In the genomic region with DNA sequence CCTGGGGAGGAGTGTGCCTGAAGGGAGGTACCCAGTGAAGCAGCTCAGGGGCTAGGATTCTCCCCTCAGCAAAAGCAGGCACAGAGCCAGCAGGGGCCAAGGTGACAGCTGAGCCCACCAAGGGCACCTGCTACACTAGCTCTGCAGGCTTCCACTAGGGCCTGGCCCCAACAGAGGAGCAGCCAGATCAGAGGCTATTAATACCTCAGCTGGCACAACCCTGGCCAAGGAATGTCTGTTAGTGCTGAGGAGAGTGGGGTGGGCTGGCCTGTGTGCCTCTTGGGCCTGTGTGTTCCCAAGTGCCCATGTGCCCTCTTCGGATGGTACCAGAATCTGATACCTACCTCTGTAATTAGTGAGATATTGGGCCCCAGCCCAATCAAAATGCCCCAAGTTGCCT, we compare ENCODE assay signal across 9 mouse cellular contexts. TPM values are rescaled to one million over a fixed set of nuclear protein-coding genes. Genes with fewer than 3 reads are reported as not detected.
A peak's percentile ranks its signal among the peaks of the same experiment; 100 is the strongest.
DNase-seq lines count a peak whose midpoint lies in the region; ATAC-seq and TF ChIP-seq lines count a peak whose summit lies in the region.
"Had no signal": no experiment of that assay in that cellular context is flagged by ENCODE, and none has a peak within 500 bp of the region (broad histone marks: within the 10 kb centered on the region; RNA-seq: fewer than 3 reads in every experiment).

No protein-coding gene starts in this region.

- no peak overlapping the region for H3K4me3 ChIP-seq in cerebellum, adult 2 months (replicated peaks; ENCODE audit: insufficient read depth, low read depth, low read length)
- no peak overlapping the region for H3K4me3 ChIP-seq in lung, embryonic 16.5 days (ENCODE audit: low read length)
- H3K4me3 ChIP-seq in lung, adult 2 months (replicated peaks; ENCODE audit: extremely low read depth, low read depth, low read length), result no peak overlapping the region
- no peak overlapping the region for H3K4me3 ChIP-seq in heart, embryonic 11.5 days (ENCODE audit: low read depth, low read length)
- H3K4me3 ChIP-seq in limb, embryonic 13.5 days, result no peak overlapping the region
- H3K4me3 ChIP-seq: liver, embryonic 15.5 days had no signal

- 13% methylated on average over 1 of the region's 1 CpGs for WGBS in cerebellum, adult 2 months
- 75% methylated on average over 1 of the region's 1 CpGs for WGBS in lung, embryonic 16.5 days
- WGBS in lung, adult 2 months, result 96% methylated on average over 1 of the region's 1 CpGs
- WGBS in heart, embryonic 11.5 days (ENCODE audit: insufficient replicate concordance), result 57% methylated on average over 1 of the region's 1 CpGs
- 92% methylated on average over 1 of the region's 1 CpGs for WGBS in limb, embryonic 13.5 days

- peaks cover 29% of the 10 kb centered on the region for H3K36me3 ChIP-seq in lung, embryonic 16.5 days (ENCODE audit: control insufficient read depth, insufficient read depth, low read length)
- H3K36me3 ChIP-seq in heart, embryonic 11.5 days (ENCODE audit: control insufficient read depth, insufficient read depth, low read length), result peaks cover 30% of the 10 kb centered on the region
- peaks cover 66% of the 10 kb centered on the region for H3K36me3 ChIP-seq in limb, embryonic 13.5 days

- no peak for DNase-seq in cerebellum, adult 2 months
- no peak for DNase-seq in cerebellum, postnatal 36 days
- DNase-seq in lung, adult 2 months, result no peak
- no peak for DNase-seq in frontal cortex, postnatal 36 days (ENCODE audit: low spot score in 2 of 2)
- DNase-seq in T-cell, adult 2 months (ENCODE audit: low spot score), result no peak

- H3K4me2 ChIP-seq in lung, embryonic 16.5 days (ENCODE audit: low read depth, low read length), result no peak overlapping the region
- peak overlapping the region; percentile 21; the same call in 1 of the 2 replicates for H3K4me2 ChIP-seq in heart, embryonic 11.5 days
- no peak overlapping the region for H3K4me2 ChIP-seq in limb, embryonic 13.5 days (replicated peaks)
- H3K4me2 ChIP-seq: liver, embryonic 15.5 days had no signal

- peak overlapping the region; percentile 73 for H3K27ac ChIP-seq in cerebellum, adult 2 months (ENCODE audit: insufficient read depth, low read length)
- H3K27ac ChIP-seq in lung, embryonic 16.5 days (ENCODE audit: low read length), result no peak overlapping the region
- H3K27ac ChIP-seq in heart, embryonic 11.5 days (ENCODE audit: low read depth, low read length), result peak overlapping the region; percentile 82
- no peak overlapping the region for H3K27ac ChIP-seq in limb, embryonic 13.5 days
- H3K27ac ChIP-seq: liver, embryonic 15.5 days had no signal

- ATAC-seq in lung, embryonic 16.5 days (ENCODE audit: low read depth), result 0 out of 2 replicates have a peak, but pooled peaks have one; percentile 11
- ATAC-seq in heart, embryonic 11.5 days (replicated peaks; ENCODE audit: insufficient number of reproducible peaks, low FRiP score, low TSS enrichment), result peak; percentile 81
- ATAC-seq in limb, embryonic 13.5 days (ENCODE audit: low FRiP score, low read depth), result 0 out of 2 replicates have a peak, but pooled peaks have one; percentile 24

- H3K27me3 ChIP-seq in cerebellum, adult 2 months (ENCODE audit: control insufficient read depth, insufficient read depth, low read length), result no peaks in the 10 kb centered on the region
- no peaks in the 10 kb centered on the region for H3K27me3 ChIP-seq in lung, embryonic 16.5 days (ENCODE audit: control insufficient read depth, insufficient read depth, low read depth, low read length)
- H3K27me3 ChIP-seq in heart, embryonic 11.5 days (ENCODE audit: control insufficient read depth, insufficient read depth, low read length), result no peaks in the 10 kb centered on the region
- H3K27me3 ChIP-seq in limb, embryonic 13.5 days, result no peaks in the 10 kb centered on the region
- H3K27me3 ChIP-seq: liver, embryonic 15.5 days had no signal

- no peaks in the 10 kb centered on the region for H3K9me3 ChIP-seq in lung, embryonic 16.5 days (ENCODE audit: control insufficient read depth, low read length)
- H3K9me3 ChIP-seq in heart, embryonic 11.5 days (replicated peaks; ENCODE audit: control insufficient read depth, low read length), result no peaks in the 10 kb centered on the region
- no peaks in the 10 kb centered on the region for H3K9me3 ChIP-seq in limb, embryonic 13.5 days
- H3K9me3 ChIP-seq: liver, embryonic 15.5 days had no signal

- peaks cover 46% of the 10 kb centered on the region for H3K4me1 ChIP-seq in cerebellum, adult 2 months (ENCODE audit: control insufficient read depth, insufficient read depth, low read length)
- H3K4me1 ChIP-seq in lung, embryonic 16.5 days (replicated peaks; ENCODE audit: control insufficient read depth, insufficient read depth, low read length), result peaks cover 12% of the 10 kb centered on the region
- peaks cover 11% of the 10 kb centered on the region for H3K4me1 ChIP-seq in lung, adult 2 months (ENCODE audit: control insufficient read depth, insufficient read depth, low read length)
- peaks cover 39% of the 10 kb centered on the region for H3K4me1 ChIP-seq in heart, embryonic 11.5 days (ENCODE audit: control insufficient read depth, insufficient read depth, low read length)
- peaks cover 23% of the 10 kb centered on the region for H3K4me1 ChIP-seq in limb, embryonic 13.5 days

- no peak overlapping the region for H3K9ac ChIP-seq in lung, embryonic 16.5 days (ENCODE audit: low read length)
- H3K9ac ChIP-seq in heart, embryonic 11.5 days (ENCODE audit: low read depth, low read length), result peak overlapping the region; percentile 46; the same call in 1 of the 2 replicates
- H3K9ac ChIP-seq in limb, embryonic 13.5 days, result no peak overlapping the region
- H3K9ac ChIP-seq: liver, embryonic 15.5 days had no signal

- no peak for TF ChIP-seq POLR2A in cerebellum, adult 2 months (IDR thresholded peaks at IDR 0.05; ENCODE audit: borderline replicate concordance, insufficient read depth, low read length)
- no peak for TF ChIP-seq POLR2A in lung, adult 2 months (IDR thresholded peaks at IDR 0.05; ENCODE audit: borderline replicate concordance, extremely low read depth, low read depth, low read length)

- no peak for TF ChIP-seq CTCF in cerebellum, adult 2 months (IDR thresholded peaks at IDR 0.05; ENCODE audit: borderline replicate concordance, insufficient read depth, low read depth, low read length)
- no peak for TF ChIP-seq CTCF in lung, adult 2 months (IDR thresholded peaks at IDR 0.05; ENCODE audit: insufficient read depth, low read length)

RNA-seq across cellular contexts. Expression of a gene that starts 7.5 kb away (rescaled TPM):
- polyA plus RNA-seq in cerebellum, adult 2 months (2012; rRNA removed), result 235 and 256 TPM in 2 replicates
- polyA plus RNA-seq in lung, embryonic 16.5 days (2015; fragmentation: Nextera tagmentation; extraction: Ambion mirVana), result 103 and 133 TPM in 2 replicates
- 57.0 and 79.9 TPM in 2 replicates for polyA plus RNA-seq in lung, adult 2 months (2012; rRNA removed)
- 136 and 139 TPM in 2 replicates for polyA plus RNA-seq in heart, embryonic 11.5 days (2014; fragmentation: Nextera tagmentation; extraction: Ambion mirVana)
- 169 and 174 TPM in 2 replicates for polyA plus RNA-seq in limb, embryonic 13.5 days (2015; fragmentation: Nextera tagmentation; extraction: Ambion mirVana)

RNA-seq across cellular contexts. Expression of a gene that starts 17.2 kb away (rescaled TPM):
- 50.5 and 55.1 TPM in 2 replicates for polyA plus RNA-seq in cerebellum, adult 2 months (2012; rRNA removed)
- polyA plus RNA-seq in lung, embryonic 16.5 days (2015; fragmentation: Nextera tagmentation; extraction: Ambion mirVana), result 8.4 and 11.0 TPM in 2 replicates
- 37.0 and 37.9 TPM in 2 replicates for polyA plus RNA-seq in lung, adult 2 months (2012; rRNA removed)
- 8.1 and 10.1 TPM in 2 replicates for polyA plus RNA-seq in heart, embryonic 11.5 days (2014; fragmentation: Nextera tagmentation; extraction: Ambion mirVana)
- 12.3 and 12.4 TPM in 2 replicates for polyA plus RNA-seq in limb, embryonic 13.5 days (2015; fragmentation: Nextera tagmentation; extraction: Ambion mirVana)

RNA-seq across cellular contexts. Expression of a gene that starts 21.1 kb away (rescaled TPM):
- polyA plus RNA-seq in cerebellum, adult 2 months (2012; rRNA removed), result 0.11 and 0.14 TPM in 2 replicates
- polyA plus RNA-seq in lung, embryonic 16.5 days (2015; fragmentation: Nextera tagmentation; extraction: Ambion mirVana), result 0.55 and 1.1 TPM in 2 replicates
- 0.35 and 0.36 TPM in 2 replicates for polyA plus RNA-seq in lung, adult 2 months (2012; rRNA removed)
- 0.42 and 0.52 TPM in 2 replicates for polyA plus RNA-seq in heart, embryonic 11.5 days (2014; fragmentation: Nextera tagmentation; extraction: Ambion mirVana)
- polyA plus RNA-seq in limb, embryonic 13.5 days (2015; fragmentation: Nextera tagmentation; extraction: Ambion mirVana), result 1.3 and 1.4 TPM in 2 replicates

RNA-seq across cellular contexts. Expression of a gene that starts 24.9 kb away (rescaled TPM):
- 2.0 and 2.5 TPM in 2 replicates for polyA plus RNA-seq in cerebellum, adult 2 months (2012; rRNA removed)
- polyA plus RNA-seq in lung, embryonic 16.5 days (2015; fragmentation: Nextera tagmentation; extraction: Ambion mirVana), result 76.7 and 82.8 TPM in 2 replicates
- polyA plus RNA-seq in lung, adult 2 months (2012; rRNA removed), result 7.5 and 7.9 TPM in 2 replicates
- 69.4 and 72.2 TPM in 2 replicates for polyA plus RNA-seq in heart, embryonic 11.5 days (2014; fragmentation: Nextera tagmentation; extraction: Ambion mirVana)
- 51.4 and 52.9 TPM in 2 replicates for polyA plus RNA-seq in limb, embryonic 13.5 days (2015; fragmentation: Nextera tagmentation; extraction: Ambion mirVana)

RNA-seq across cellular contexts. Expression of a gene that starts 25.2 kb away (rescaled TPM):
- polyA plus RNA-seq in cerebellum, adult 2 months (2012; rRNA removed), result 0.56 and 0.74 TPM in 2 replicates
- polyA plus RNA-seq in lung, embryonic 16.5 days (2015; fragmentation: Nextera tagmentation; extraction: Ambion mirVana), result 0.69 and 1.1 TPM in 2 replicates
- polyA plus RNA-seq in lung, adult 2 months (2012; rRNA removed), result 1.7 and 2.0 TPM in 2 replicates
- polyA plus RNA-seq in heart, embryonic 11.5 days (2014; fragmentation: Nextera tagmentation; extraction: Ambion mirVana), result 0.58 and 0.76 TPM in 2 replicates
- 0.40 and 0.43 TPM in 2 replicates for polyA plus RNA-seq in limb, embryonic 13.5 days (2015; fragmentation: Nextera tagmentation; extraction: Ambion mirVana)

Comparison
In these comparisons a context has a peak if more than half of its experiments do, and no peak if none do; other contexts are left out.
1. H3K27ac ChIP-seq: peak in cerebellum, adult 2 months (single experiment) and heart, embryonic 11.5 days (single experiment); none in lung, embryonic 16.5 days (single experiment) and limb, embryonic 13.5 days (single experiment).
2. ATAC-seq: peak in every context shown above with its lines; median percentile 81 in heart, embryonic 11.5 days; 24 in limb, embryonic 13.5 days; 11 in lung, embryonic 16.5 days.